Mouse (Mus musculus) left cerebral cortex, adult 18-20 months (tissue): ENCODE data around the gene Ttll12. TPM values are rescaled to one million over a fixed set of nuclear protein-coding genes. Genes with fewer than 3 reads are reported as not detected.

ENCODE experiments used
- DNase-seq, 2 experiments: peaks; one replicate each; pipeline ENCODE4 v3.0.0; 2021 to 2022; ENCODE audit warnings: low spot score in 2 of 2, mixed read lengths in 1 of 2
- total RNA-seq, 2 experiments: library from RNA; stranded (reverse); gene quantifications; 2 replicates each; pipeline ENCODE4 v1.2.3; 2021

Gene Ttll12
- total RNA-seq, 2 experiments from 2014 or later, result 11.2 to 12.4 TPM

- DNase-seq, result no peak
Observed at GRCm38 (mm10) chr15:83563857-83564651, 30.9 kb downstream of the Ttll12 start.

GRCm38 (mm10) chr15:83563327-83563856 lies 31.6 kb downstream of the Ttll12 start, which contains the start of the genes Tspo and Mcat:
Gene Tspo (plus strand): TSS chr15:83563592.
Gene Mcat (minus strand): TSS chr15:83563787.
- no peak for DNase-seq

- peak; percentile 53 to 58 for DNase-seq
Observed at GRCm38 (mm10) chr15:83562626-83563270, 32.2 kb downstream of the Ttll12 start.

- DNase-seq, result no peak
Observed at GRCm38 (mm10) chr15:83560941-83561477, 33.9 kb downstream of the Ttll12 start.

GRCm38 (mm10) chr15:83555161-83555974 lies 39.6 kb downstream of the Ttll12 start:
- peak; percentile 81 to 88 for DNase-seq

- DNase-seq, result no peak
Observed at GRCm38 (mm10) chr15:83553831-83554230, 41.1 kb downstream of the Ttll12 start.

- DNase-seq, result no peak
Observed at GRCm38 (mm10) chr15:83550137-83550536, 44.8 kb downstream of the Ttll12 start.

- no peak for DNase-seq
Observed at GRCm38 (mm10) chr15:83547144-83547543, 47.8 kb downstream of the Ttll12 start.

- DNase-seq, result no peak
Observed at GRCm38 (mm10) chr15:83546029-83546428, 48.9 kb downstream of the Ttll12 start.

GRCm38 (mm10) chr15:83541647-83542287 lies 53.2 kb downstream of the Ttll12 start:
- DNase-seq, result no peak

GRCm38 (mm10) chr15:83539905-83540304 lies 55.1 kb downstream of the Ttll12 start:
- no peak for DNase-seq

- DNase-seq, result no peak
Observed at GRCm38 (mm10) chr15:83538855-83539254, 56.1 kb downstream of the Ttll12 start.

- no peak for DNase-seq
Observed at GRCm38 (mm10) chr15:83535890-83536231, 59.1 kb downstream of the Ttll12 start.

- DNase-seq, result no peak
Observed at GRCm38 (mm10) chr15:83534960-83535889, 59.7 kb downstream of the Ttll12 start.

GRCm38 (mm10) chr15:83532606-83533005 lies 62.4 kb downstream of the Ttll12 start:
- no peak for DNase-seq

- DNase-seq, result no peak
Observed at GRCm38 (mm10) chr15:83531961-83532469, 62.9 kb downstream of the Ttll12 start.

GRCm38 (mm10) chr15:83530688-83531087 lies 64.3 kb downstream of the Ttll12 start:
- DNase-seq, result no peak

GRCm38 (mm10) chr15:83530233-83530632 lies 64.7 kb downstream of the Ttll12 start:
- DNase-seq, result no peak

- DNase-seq, result no peak
Observed at GRCm38 (mm10) chr15:83529765-83530164, 65.2 kb downstream of the Ttll12 start.
